Mouse (Mus musculus) limb, embryonic 12.5 days (tissue): ENCODE data around the gene C9. TPM values are rescaled to one million over a fixed set of nuclear protein-coding genes. Genes with fewer than 3 reads are reported as not detected.

Experiments
- ATAC-seq: fragments of 200-750 bp; cut with Nextera tagmentation; 2 replicates; pipeline ENCODE4 v1.8.0; 2017; ENCODE audit warnings: low read depth, moderate TSS enrichment; ENCODE audit not compliant: insufficient number of reproducible peaks, insufficient read depth, low FRiP score, low TSS enrichment
- H3K27ac ChIP-seq: fragments of 300-500 bp; sonication (generic); 2 replicates; pipeline ENCODE4 v1.5.1; 2016; ENCODE audit warnings: mild to moderate bottlenecking, moderate library complexity
- H3K27me3 ChIP-seq: fragments of 300-500 bp; sonication (generic); 2 replicates; pipeline ENCODE4 v1.6.1; 2016; ENCODE audit warnings: mild to moderate bottlenecking, moderate library complexity
- H3K36me3 ChIP-seq: fragments of 300-500 bp; sonication (generic); 2 replicates; pipeline ENCODE4 v1.6.1; 2016; ENCODE audit warnings: mild to moderate bottlenecking, moderate library complexity
- H3K4me1 ChIP-seq: fragments of 300-500 bp; sonication (generic); replicated peaks from 2 replicates; pipeline ENCODE4 v1.6.1; 2016
- H3K4me2 ChIP-seq: fragments of 300-500 bp; sonication (generic); 2 replicates; pipeline ENCODE4 v1.6.1; 2016; ENCODE audit warnings: mild to moderate bottlenecking, moderate library complexity
- H3K4me3 ChIP-seq: fragments of 300-500 bp; sonication (generic); replicated peaks from 2 replicates; pipeline ENCODE4 v1.5.1; 2016; ENCODE audit warnings: mild to moderate bottlenecking
- H3K9ac ChIP-seq: fragments of 300-500 bp; sonication (generic); replicated peaks from 2 replicates; pipeline ENCODE4 v1.6.1; 2016; ENCODE audit warnings: mild to moderate bottlenecking, moderate library complexity
- H3K9me3 ChIP-seq: fragments of 300-500 bp; sonication (generic); 2 replicates; pipeline ENCODE4 v1.6.1; 2016; ENCODE audit warnings: mild to moderate bottlenecking, moderate library complexity
- WGBS: fragments of 180-500 bp; shearing (Covaris S2); methylation state at CpG from one replicate; pipeline ENCODE4 v1.1.7; 2016; 5-methylcytosine and 5-hydroxymethylcytosine counted together
- polyA plus RNA-seq: library from polyadenylated mRNA; unstranded; fragments of >200 nt; fragmentation: Nextera tagmentation; extraction: Ambion mirVana; gene quantifications from 2 replicates; pipeline ENCODE4 v1.2.1, GENCODE M21; 2016

The C9 gene
- polyA plus RNA-seq, 1 experiment from 2014 or later, result not detected

DNA sequence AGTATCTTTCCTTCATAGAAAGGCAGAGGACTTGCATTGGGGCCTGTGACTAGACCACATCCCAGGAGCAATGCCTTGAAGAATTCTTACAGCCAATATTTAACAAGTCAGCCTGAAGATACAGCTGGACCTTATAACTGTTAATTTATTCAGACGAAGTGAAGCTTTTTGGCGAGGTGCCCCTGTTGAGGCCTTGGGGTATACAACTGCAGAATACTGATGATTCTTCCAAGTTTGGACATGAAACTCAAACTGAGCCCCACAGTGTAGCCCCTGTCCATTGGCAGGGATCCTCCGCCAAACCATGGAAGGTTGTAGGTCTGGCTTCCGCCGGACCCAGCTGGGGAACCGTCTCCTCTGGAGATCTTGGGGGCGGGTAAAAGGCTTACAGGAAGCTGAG is 12.7 kb upstream of the C9 start:
- Histone ChIP-seq H3K27me3 (no peaks in the 10 kb centered on the region), H3K4me3 (no peak overlapping the region), H3K4me2 (no peak overlapping the region), H3K9ac (no peak overlapping the region), H3K36me3 (peaks cover 66% of the 10 kb centered on the region), H3K9me3 (no peaks in the 10 kb centered on the region), H3K27ac (no peak overlapping the region), H3K4me1 (no peaks in the 10 kb centered on the region; the same call in 1 of the 2 replicates)
- ATAC-seq, result no peak
- 83% methylated on average over 7 of the region's 7 CpGs for WGBS

DNA sequence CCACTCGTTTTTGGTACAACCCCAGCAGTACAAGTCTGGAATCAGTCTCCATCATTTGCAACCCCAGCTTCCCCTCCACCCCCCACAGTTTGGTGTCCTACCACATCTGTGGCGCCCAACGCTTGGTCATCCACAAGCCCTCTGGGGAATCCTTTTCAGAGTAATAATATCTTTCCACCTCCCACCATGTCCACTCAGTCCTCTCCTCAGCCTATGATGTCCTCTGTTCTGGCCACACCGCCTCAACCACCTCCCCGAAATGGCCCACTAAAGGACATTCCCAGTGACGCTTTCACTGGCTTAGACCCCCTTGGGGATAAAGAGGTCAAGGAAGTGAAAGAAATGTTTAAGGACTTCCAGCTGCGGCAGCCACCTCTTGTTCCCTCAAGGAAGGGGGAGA is 9.8 kb upstream of the C9 start:
- 82% methylated on average over 7 of the region's 7 CpGs for WGBS
- peaks cover 60% of the 10 kb centered on the region for H3K36me3 ChIP-seq

DNA sequence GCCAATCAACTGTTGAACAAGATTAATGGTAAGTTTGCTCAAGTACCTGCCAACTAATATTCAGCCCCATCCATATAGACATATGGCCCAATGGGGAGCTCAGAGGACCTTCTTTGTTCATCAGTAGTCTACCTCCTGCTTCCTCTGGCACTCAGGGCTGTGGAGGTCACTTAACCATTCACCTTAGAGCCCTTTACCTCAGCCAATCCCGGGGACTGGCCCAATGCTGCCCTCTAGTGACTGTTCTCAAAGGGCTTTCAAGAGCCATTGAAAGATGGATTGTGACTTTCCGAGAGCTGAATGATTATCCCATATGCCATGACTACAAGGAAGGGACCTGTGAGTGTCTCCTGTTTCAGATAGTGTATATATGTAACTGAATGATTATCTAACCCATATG is 9.4 kb upstream of the C9 start:
- H3K4me3 ChIP-seq, result no peak overlapping the region
- WGBS, result 50% methylated on average over 2 of the region's 2 CpGs
- no peak overlapping the region for H3K9ac ChIP-seq
- no peaks in the 10 kb centered on the region for H3K27me3 ChIP-seq
- no peak overlapping the region for H3K27ac ChIP-seq
- no peak overlapping the region for H3K4me2 ChIP-seq
- H3K36me3 ChIP-seq, result peaks cover 55% of the 10 kb centered on the region
- ATAC-seq, result no peak
- no peaks in the 10 kb centered on the region for H3K9me3 ChIP-seq
- no peaks in the 10 kb centered on the region; the same call in 1 of the 2 replicates for H3K4me1 ChIP-seq

More for the DNA sequence above, 9.8 kb upstream of the C9 start:
- H3K4me3 ChIP-seq, result no peak overlapping the region
- no peak overlapping the region for H3K9ac ChIP-seq
- no peak for ATAC-seq
- H3K27ac ChIP-seq, result no peak overlapping the region
- H3K9me3 ChIP-seq, result no peaks in the 10 kb centered on the region
- H3K4me2 ChIP-seq, result no peak overlapping the region
- no peaks in the 10 kb centered on the region for H3K27me3 ChIP-seq
- H3K4me1 ChIP-seq, result no peaks in the 10 kb centered on the region; the same call in 1 of the 2 replicates

DNA sequence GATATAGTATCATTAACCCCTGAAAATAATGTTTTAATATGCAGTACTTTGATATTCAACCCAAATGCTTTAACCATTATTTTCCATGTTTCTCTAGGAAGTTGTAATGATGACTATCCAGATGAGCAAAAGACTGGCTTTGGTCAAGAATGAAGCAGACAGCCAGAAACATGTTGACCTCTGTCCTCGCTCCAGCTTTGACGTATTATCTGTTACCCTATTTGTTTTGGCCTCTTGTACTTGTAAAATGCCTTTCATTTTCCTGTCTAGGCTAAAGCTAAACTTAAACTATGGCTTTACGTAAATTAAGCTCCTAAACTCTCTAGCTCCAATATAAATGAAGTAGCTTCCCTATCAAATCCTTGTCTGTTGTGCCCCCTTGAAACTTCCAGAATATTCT is 6.4 kb upstream of the C9 start:
- no peak for ATAC-seq
- Histone ChIP-seq H3K27me3 (no peaks in the 10 kb centered on the region), H3K4me2 (no peak overlapping the region), H3K36me3 (peaks cover 34% of the 10 kb centered on the region; the same call in 1 of the 2 replicates), H3K4me3 (no peak overlapping the region), H3K4me1 (no peaks in the 10 kb centered on the region; the same call in 1 of the 2 replicates), H3K9me3 (no peaks in the 10 kb centered on the region), H3K27ac (no peak overlapping the region), H3K9ac (no peak overlapping the region)
- 87% methylated on average over 3 of the region's 3 CpGs for WGBS

DNA sequence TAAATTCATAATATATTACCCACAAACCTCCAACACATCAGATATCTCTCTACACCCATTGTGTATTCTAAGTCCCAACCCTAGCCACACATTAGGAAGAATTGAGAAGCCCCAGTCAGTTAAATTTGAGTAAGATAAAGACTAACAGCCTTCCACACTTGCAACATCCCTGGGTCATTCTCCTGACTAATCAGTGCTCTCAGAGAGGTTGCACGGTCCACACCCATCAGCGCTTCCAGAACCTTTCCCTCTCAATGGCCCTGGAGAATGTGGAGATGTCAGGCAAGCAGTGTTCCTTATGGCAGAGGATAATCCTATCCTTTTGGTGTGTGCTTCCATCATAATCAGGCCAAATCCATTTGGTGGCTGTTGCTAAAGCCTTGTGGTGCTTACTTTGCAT is 675 bp upstream of the C9 start:
- no peak overlapping the region for H3K9ac ChIP-seq
- no peak overlapping the region for H3K4me2 ChIP-seq
- no peaks in the 10 kb centered on the region for H3K9me3 ChIP-seq
- H3K27me3 ChIP-seq, result no peaks in the 10 kb centered on the region
- 82% methylated on average over 2 of the region's 2 CpGs for WGBS
- peaks cover 12% of the 10 kb centered on the region for H3K4me1 ChIP-seq
- no peaks in the 10 kb centered on the region; the same call in 1 of the 2 replicates for H3K36me3 ChIP-seq
- H3K27ac ChIP-seq, result no peak overlapping the region
- no peak for ATAC-seq
- H3K4me3 ChIP-seq, result no peak overlapping the region

DNA sequence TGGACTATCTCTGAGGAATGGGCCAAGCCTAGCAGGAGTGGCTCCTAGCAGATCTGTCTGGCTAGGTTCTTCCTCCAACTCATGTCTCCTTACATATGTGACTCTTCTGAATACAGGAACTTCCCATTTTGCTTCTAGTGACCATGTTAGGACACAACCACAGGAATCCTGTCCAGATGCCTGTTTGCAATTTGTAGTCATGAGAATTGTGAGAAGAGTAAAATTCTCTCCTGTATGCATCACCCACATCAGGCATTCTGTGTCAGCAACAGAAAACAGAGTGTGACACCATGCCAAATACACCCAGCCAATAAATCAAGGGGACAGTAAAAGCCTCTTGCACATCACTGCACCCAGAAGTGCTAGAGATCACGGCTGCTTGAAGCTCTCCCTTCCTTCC is 1.1 kb downstream of the C9 start:
- 61% methylated on average over 1 of the region's 1 CpGs for WGBS

DNA sequence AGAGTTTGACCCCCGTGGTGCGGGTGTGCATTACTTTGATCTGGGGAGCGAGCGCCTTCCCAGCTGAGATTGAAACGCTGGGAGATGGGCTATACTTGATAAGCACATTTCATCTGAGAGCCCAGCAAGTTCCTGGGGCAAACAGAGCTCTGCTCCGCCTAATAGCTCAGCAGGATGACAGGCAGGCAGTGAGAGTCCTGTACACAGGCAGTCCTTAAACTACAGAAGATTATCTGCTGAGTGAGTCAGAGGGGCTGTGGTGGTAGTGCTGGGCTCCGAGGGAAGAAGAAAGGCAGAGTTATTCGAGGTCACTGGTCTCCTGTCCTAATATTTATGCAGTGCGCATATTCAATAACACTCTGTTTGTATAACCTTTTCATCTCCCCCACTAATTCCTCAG is 3.8 kb downstream of the C9 start:
- H3K9ac ChIP-seq, result no peak overlapping the region
- peaks cover 12% of the 10 kb centered on the region for H3K4me1 ChIP-seq
- H3K4me2 ChIP-seq, result no peak overlapping the region
- no peaks in the 10 kb centered on the region for H3K9me3 ChIP-seq
- H3K27ac ChIP-seq, result no peak overlapping the region
- ATAC-seq, result no peak
- no peaks in the 10 kb centered on the region for H3K36me3 ChIP-seq
- no peaks in the 10 kb centered on the region for H3K27me3 ChIP-seq
- H3K4me3 ChIP-seq, result no peak overlapping the region
- 53% methylated on average over 9 of the region's 9 CpGs for WGBS

More for the DNA sequence above, 1.1 kb downstream of the C9 start:
- H3K4me2 ChIP-seq, result no peak overlapping the region
- H3K27me3 ChIP-seq, result no peaks in the 10 kb centered on the region
- H3K4me1 ChIP-seq, result peaks cover 12% of the 10 kb centered on the region
- no peaks in the 10 kb centered on the region for H3K36me3 ChIP-seq
- no peaks in the 10 kb centered on the region for H3K9me3 ChIP-seq
- H3K9ac ChIP-seq, result no peak overlapping the region
- ATAC-seq, result no peak
- no peak overlapping the region for H3K4me3 ChIP-seq
- H3K27ac ChIP-seq, result no peak overlapping the region

DNA sequence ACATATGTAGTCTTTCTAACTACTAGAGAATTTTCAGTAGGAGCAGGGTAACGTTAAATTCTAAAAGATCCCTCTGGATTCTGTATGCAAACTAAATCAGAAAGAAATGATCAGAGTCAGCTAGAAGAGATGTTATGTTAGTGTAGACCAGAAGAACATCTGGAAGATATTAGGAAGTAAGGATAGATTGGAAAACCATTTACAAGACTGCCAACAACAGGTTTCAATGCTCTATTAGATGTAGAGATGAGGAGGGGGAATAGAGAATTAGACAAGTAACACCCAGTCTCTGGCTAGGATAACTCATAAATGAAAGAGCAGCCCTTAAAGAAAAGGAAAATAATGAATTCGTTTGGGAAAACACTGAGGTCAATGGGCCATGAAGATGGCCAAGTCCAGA is 9.3 kb downstream of the C9 start:
- no peak for ATAC-seq
- WGBS, result 43% methylated on average over 2 of the region's 2 CpGs
- no peak overlapping the region for H3K4me2 ChIP-seq
- H3K36me3 ChIP-seq, result no peaks in the 10 kb centered on the region
- no peak overlapping the region for H3K4me3 ChIP-seq
- H3K9ac ChIP-seq, result no peak overlapping the region
- no peak overlapping the region for H3K27ac ChIP-seq
- no peaks in the 10 kb centered on the region for H3K9me3 ChIP-seq
- no peaks in the 10 kb centered on the region for H3K27me3 ChIP-seq
- no peaks in the 10 kb centered on the region; the same call in 1 of the 2 replicates for H3K4me1 ChIP-seq

DNA sequence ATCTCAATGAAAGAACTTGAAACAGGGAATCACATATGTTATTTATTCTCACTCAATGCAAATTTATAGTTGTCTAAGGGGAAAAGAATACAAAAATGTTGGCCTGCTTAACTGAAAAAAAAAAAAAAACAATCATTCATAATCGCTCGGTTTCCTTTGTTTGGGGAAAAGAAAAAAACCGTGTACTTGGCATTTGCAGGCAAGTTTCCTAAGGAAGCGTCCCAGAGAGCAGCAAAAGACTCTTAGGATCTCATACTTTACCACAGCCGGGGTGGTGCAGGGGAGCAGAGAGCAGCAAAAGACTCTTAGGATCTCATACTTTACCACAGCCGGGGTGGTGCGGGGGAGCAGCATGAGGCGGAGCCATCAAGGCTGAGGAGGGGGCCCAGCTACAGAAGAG is 16.3 kb downstream of the C9 start:
- H3K9me3 ChIP-seq, result no peaks in the 10 kb centered on the region
- H3K27me3 ChIP-seq, result no peaks in the 10 kb centered on the region
- WGBS, result 71% methylated on average over 8 of the region's 8 CpGs
- no peaks in the 10 kb centered on the region; the same call in 1 of the 2 replicates for H3K4me1 ChIP-seq
- no peak overlapping the region for H3K9ac ChIP-seq
- no peak for ATAC-seq
- H3K4me3 ChIP-seq, result no peak overlapping the region
- no peak overlapping the region for H3K4me2 ChIP-seq
- no peaks in the 10 kb centered on the region for H3K36me3 ChIP-seq
- H3K27ac ChIP-seq, result no peak overlapping the region

DNA sequence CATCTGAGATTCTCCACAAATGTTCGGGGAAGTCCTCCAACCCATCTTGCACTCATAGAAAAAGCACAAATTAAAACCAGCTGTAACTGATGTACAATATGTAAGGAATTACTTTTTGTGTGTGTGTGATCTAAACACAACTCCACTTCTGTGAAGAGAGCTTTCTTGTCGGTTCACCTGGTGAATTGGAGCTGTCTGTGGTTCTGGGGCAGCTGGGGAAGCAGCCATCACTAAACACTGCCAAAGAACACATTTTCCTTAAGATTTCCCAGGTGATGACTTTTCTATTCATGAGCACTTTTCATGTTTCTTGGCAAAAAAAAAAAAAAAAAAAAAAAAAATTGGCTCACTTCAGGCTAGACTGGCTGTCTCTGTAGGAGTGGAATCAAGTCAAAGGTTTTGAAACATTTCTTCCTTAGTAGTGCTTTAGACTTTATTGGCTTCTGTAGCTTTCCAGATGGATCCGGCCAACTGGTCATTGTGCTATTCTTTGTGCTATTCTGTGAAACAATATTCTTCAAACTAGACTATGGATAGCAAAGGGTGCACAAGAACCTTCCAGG is 18.3 kb downstream of the C9 start:
- Histone ChIP-seq H3K9me3 (no peaks in the 10 kb centered on the region), H3K36me3 (no peaks in the 10 kb centered on the region), H3K27me3 (no peaks in the 10 kb centered on the region), H3K4me1 (peaks cover 4% of the 10 kb centered on the region; the same call in 1 of the 2 replicates), H3K9ac (no peak overlapping the region), H3K4me2 (no peak overlapping the region), H3K4me3 (no peak overlapping the region), H3K27ac (no peak overlapping the region)
- WGBS, result 70% methylated on average over 3 of the region's 3 CpGs
- no peak for ATAC-seq

DNA sequence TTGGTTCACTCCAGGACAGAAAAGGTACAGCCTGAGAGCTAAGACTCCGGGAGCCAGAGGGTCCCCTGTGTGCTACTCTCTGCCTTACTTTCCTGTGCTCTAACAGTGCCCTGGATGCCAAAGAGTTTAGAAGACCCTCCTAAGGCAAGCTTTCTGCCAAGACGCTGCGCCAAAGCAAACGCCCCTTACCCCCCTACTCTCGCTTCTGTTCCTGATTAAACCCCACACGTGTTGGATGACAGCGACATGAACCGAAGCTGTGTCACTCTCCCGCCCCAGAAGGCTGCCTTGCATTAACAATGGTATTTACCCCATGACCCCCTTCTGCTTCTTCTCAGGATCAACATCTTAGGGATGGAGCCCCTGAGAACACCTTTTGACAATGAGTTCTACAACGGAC is 21.9 kb downstream of the C9 start:
- 48% methylated on average over 10 of the region's 10 CpGs for WGBS
- no peak overlapping the region; the same call in 1 of the 2 replicates for H3K4me2 ChIP-seq

DNA sequence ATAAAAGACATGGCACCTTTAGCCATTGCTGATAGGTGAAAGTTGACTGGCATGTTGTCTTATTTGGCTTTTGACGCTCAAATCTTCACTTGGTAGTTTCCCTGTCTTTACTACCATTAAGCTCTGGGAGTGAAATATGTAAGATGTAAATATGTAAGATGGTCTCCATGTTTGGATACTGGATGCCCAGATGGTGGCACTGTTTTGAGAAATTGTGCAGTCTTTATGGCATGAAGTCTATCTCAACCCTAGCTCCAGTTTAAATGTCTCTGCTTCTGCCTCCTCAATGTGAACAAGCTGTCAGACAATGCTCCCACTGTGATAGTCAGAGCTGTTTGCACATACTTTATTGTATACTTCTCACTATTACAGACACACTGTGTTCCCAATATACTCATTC is 23.7 kb downstream of the C9 start:
- 95% methylated on average over 1 of the region's 1 CpGs for WGBS
- Histone ChIP-seq H3K4me3 (no peak overlapping the region), H3K9me3 (no peaks in the 10 kb centered on the region), H3K27ac (no peak overlapping the region), H3K27me3 (no peaks in the 10 kb centered on the region), H3K9ac (no peak overlapping the region), H3K4me2 (no peak overlapping the region), H3K36me3 (no peaks in the 10 kb centered on the region), H3K4me1 (peaks cover 4% of the 10 kb centered on the region; the same call in 1 of the 2 replicates)
- no peak for ATAC-seq

More for the DNA sequence above, 21.9 kb downstream of the C9 start:
- Histone ChIP-seq H3K4me3 (no peak overlapping the region), H3K36me3 (no peaks in the 10 kb centered on the region), H3K9ac (no peak overlapping the region), H3K27ac (no peak overlapping the region), H3K27me3 (no peaks in the 10 kb centered on the region), H3K9me3 (no peaks in the 10 kb centered on the region), H3K4me1 (peaks cover 4% of the 10 kb centered on the region; the same call in 1 of the 2 replicates)
- ATAC-seq, result no peak
